Mouse (Mus musculus) A20 (cell line): Measurements from ENCODE around the gene Tmem50b.
A peak's percentile ranks its signal among the peaks of the same experiment; 100 is the strongest.
"Not testable (repeated sequence)": the region's sequence is repeated elsewhere in the genome, so short reads cannot be mapped to it uniquely, and the experiment has no call there.

Source experiments
- DNase-seq: peaks from one replicate; pipeline ENCODE4 v3.0.0-alpha.2; 2011; ENCODE audit warnings: low read depth, low spot score

Gene Tmem50b

DNA sequence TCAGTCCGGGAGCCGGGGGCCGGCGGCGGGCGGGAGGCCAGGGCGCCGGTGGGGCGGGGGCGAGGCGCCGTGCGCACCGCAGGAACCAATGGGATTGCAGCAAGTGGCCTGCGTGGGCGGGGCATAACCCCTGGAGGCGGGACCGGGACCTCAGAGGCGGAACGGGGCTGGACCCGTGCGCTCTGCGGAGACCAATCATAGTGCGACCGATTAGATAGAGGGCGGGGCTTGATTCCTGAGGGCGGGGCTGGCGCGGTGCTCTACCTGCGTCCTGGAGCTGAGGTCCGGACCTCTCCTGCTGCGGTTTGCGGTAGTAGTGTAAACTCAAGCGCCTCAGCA lies at the start of gene Tmem50b:
TSS of gene Tmem50b (minus strand) at position 129 of the 339 bp plus-strand sequence.
- peak; percentile 99 for DNase-seq

DNA sequence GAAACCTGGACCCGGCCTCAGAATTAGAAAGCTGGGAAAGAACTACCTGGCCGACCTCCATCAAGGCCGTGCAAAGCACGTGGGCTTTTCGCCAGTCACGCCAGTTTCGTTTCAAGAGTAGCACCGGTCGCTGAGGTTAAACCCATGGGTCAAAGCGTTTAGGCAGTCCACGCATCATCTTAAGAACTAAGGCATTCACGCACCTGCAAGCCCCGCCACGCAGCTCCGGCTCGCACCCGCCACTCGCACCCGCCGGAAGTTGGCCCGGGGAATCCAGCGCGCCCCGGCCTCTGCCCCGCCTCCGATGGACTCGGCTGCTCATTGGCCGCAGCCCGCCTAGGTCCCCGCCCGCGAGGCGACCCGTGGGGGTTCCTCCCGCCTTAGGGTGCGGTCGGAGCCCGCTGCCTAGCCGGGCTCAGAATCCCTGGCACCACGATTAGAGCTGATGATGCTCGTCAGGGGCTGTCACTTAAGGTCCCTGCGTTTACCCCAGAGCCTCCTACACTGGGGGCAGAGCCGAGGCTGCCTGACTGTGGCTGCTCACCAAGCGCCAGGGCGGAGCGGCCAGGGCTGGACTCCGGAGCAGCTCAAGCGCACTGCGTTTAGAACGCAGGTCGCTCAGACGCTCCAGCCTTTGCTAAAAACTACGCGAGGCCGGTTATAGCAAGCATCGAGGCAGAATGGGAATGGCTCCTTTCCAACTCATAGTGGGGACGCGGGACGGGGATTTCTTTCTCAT lies 49.2 kb upstream of the Tmem50b start, which contains the start of gene Gart:
TSS of gene Gart (minus strand) at position 272 of the 739 bp plus-strand sequence.
- DNase-seq, result peak; percentile 95

DNA sequence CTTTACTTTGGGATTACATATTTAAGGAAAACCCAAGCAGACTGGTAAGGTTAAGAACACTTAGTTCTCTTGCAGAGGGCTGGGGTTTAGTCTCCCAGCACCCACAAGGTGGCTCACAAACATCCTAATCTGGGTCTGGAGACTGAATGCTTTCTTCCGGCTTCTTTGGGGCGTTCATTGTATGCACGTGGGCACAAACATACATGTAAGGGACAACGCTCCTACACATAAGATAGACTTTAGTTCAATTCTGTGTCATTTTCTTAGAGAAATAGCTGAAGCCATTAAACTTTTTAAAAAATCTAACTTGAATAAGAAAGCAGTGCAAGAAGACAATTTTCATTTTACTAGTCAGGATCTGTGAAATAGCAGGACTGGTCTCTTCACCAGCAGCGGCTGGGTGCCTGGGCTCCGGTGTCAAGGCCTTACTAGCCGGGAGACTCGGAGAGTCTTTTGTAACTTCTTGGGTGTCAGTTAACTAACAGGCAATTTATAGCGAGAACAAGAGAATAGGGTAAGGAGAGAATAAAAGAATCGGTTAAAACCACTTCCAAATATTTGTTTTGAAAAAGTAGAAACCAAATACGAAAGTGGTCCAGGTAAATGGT lies 48.5 kb upstream of the Tmem50b start:
- peak; percentile 89 for DNase-seq

DNA sequence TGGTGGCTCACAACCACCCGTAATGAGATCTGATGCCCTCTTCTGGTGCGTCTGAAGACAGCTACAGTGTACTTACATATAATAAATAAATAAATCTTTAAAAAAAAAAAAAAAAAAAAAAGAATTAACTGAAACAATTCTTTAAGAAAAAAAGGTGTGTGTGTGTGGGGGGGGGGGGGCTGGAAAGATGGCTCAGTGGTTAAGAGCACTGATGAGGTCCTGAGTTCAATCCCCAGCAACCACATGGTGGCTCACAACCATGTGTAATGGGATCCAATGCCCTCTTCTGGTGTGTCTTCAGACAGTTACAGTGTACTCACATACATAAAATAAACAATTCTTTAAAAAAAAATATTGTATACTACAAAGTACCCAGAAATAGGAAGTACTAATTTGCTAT lies 47.8 kb upstream of the Tmem50b start:
- not testable (repeated sequence) for DNase-seq

DNA sequence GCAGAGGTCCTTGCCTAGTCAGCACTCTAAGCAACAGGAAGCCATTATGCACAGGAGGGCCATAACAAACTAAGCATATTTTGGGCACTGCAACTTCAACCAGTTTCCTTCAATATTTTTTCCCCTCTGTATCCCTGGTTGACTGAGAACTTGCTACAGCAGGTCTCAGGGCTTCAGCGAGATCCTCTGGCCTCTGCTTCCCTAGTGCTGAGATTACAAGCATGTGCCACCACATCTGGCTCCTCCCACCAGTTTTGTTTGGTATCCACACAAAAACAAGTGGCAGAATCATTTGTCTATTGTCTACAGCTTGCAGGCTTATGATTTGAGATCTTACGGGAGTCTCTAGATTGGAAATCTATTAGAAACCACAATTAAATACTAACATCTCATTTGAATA lies 47.3 kb upstream of the Tmem50b start:
- peak; percentile 31 for DNase-seq

DNA sequence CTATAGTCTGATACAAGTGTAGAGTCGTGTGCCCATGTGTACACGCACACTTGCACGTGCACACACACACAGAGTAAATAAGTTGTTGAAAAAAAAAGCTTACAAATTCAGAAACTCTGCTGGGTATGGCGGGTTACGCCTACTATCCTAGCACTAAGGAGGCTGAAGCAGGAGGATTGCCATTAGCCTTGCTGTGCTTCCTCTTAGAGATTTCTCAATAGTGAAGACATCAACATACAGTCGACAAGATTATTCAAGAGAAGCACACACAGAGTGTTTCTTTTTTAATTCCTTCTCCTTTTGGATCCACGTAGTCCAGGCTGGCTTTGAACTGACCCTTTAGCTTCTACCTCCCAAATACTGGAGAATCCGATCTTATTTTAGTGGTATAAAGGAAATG lies 42.6 kb upstream of the Tmem50b start:
- no peak for DNase-seq

DNA sequence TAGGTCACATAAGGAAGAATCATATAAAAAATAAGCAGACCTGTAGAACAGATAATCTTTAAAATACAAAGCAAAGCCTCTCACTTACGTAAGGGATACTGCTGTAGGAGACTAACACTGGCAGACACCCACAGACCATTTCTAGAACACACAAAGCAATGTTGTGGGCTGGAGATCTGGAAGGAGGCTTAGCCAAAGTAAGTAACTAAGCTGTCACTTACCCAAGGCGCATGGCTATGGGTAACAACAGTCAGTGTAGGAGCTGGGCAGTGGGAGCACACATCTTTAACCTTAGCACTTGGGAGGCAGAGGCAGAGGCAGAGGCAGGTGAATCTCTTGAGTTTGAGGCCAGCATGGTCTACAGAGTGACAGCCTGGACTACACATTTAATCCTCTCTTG lies 42.0 kb upstream of the Tmem50b start:
- no peak for DNase-seq

DNA sequence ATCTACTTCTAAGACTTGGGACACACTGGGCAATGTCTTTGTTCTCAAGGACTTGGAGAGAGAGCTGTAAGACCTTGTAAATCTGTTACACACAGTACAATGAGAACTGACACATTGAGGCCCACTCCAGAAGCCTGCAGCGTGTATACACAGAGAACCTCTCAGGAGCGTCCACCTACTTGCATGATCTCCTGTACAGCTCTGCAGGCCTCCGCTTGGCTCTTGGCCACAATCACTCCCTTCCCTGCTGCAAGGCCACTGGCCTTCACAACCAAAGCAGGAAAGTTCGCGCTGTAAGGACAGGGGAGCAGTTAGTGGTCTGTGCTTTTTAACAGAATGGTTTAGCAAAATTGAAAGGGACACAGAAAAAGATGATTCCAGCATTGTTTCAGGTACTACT lies 41.6 kb upstream of the Tmem50b start:
- DNase-seq, result no peak

DNA sequence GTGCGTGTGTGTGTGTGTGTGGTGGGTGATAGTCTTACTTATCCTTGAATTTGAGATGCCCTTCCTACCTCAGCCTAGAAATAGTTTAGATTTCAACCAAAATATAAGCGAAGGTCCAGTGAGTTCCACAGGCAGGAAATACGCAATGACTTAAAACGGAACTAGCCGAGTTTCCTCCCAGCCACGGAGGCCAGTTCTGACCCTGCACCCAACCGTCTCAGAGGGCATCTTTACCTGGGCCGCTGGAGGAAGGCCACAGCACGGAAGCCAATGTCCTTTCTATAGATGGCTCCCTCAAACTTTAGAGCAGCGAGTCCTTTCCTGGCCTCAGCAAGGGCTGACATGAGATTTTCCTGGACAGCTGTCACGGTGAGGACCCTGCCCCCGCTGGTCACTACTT lies 36.0 kb upstream of the Tmem50b start:
- DNase-seq, result no peak

DNA sequence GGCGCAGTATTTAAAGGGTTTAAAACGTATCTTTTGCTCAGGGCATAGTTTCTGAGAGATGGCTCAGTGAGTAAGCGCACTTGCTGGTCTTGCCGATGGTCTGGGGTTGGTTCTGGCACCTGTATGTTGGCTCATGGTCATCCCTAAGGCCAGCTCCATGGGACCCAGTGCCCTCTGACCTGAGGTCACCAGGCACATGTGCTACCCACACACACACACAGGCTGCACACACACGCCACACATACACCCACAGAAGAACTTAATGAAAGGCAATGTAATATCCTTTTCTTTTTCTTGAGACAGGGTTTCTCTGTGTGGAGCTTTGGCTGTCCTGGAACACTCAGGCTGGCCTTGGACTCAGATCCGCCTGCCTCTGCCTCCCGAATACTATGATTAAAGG lies 35.3 kb upstream of the Tmem50b start:
- no peak for DNase-seq

DNA sequence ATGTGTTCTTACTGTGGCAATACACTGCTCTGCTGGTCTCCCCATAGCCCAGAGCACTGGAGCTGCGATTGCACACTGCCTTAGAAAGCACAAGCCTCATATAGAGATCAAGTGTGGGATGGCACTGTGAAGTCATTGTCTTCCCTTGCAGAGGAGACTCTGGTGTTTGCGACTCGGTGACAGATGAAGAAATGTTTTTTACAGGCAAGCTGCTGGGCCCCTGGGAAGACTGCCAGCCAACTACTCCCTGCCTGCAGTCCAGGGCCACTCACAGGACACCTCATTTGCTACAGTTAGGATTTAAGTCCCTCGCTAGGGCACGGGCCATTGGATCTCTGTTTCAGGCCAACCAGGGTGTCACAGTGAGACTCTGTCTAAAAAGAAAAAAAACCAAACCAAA lies 34.8 kb upstream of the Tmem50b start:
- no peak for DNase-seq

DNA sequence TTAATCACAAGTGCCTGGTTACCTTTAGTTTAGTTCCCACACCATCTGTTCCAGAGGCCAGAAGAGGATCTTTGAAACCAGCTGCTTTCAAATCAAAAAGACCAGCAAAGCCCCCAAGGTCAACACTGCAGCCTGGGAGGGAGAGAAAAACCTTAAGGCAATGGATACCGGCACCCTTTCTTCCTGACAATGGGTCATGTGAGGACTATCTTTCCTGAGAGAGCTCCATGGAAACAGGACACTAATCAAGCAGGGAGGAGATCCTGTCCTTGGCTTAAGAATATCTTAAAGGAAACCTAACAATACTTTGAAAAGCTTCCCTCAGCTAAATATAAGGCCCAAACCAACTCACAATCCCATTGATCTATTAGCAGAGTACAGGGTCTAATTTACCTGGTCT lies 33.0 kb upstream of the Tmem50b start:
- no peak for DNase-seq

DNA sequence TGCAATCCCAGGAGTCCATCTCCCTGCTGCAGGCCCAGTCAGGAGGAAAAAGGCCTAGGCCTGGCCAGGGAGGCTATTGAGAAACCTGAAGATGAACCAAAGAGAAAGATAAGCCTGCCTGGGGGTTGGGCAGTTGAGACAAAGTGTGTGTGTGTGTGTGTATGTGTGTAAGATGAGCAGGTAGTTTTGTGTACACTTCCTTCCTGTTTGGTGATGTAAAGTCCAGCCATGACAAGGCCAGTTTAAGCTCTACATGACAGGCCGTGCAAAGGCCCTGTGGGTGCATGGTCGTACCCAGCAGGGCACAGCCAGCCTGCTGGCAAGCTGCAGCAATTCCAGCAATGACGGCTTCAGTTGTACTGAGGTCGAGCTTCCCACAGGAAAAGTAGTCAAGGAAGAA lies 32.1 kb upstream of the Tmem50b start:
- no peak for DNase-seq

DNA sequence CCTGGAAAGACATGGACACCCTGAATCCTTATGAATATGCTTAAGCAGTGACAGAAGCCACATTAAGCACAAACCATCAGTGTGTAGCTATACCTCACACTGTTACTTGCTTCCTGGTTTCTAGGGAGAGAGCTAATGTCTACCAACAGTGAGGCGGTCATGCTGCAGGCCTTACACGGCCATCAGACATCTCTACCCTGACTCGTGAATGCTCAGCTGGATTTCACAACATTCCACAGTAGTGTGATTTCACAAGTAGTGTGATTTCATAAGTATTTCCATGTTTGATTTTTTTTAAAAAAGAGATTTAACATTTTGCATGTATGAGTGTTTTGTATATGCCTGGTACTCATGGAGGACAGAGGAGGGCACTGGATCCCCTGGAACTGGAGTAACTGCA lies 31.1 kb upstream of the Tmem50b start:
- no peak for DNase-seq

DNA sequence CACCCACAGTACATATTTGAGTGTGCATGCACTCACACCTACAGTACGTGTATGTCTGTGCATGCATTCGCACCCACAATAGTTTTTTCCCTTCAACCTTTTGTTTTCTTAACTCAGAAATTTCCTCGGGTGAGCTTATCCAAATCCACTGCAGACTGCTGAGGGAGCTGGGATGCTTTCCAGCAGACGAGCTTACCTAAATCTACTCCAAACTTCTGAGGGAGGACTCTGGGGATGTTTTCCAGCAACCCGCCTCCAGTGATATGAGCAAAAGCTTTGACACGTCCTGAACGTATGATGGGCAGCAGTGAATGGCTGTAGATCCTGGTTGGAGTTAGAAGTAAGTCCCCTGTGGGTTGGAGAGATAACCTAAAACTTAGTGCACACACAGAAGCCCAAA lies 30.2 kb upstream of the Tmem50b start:
- no peak for DNase-seq

DNA sequence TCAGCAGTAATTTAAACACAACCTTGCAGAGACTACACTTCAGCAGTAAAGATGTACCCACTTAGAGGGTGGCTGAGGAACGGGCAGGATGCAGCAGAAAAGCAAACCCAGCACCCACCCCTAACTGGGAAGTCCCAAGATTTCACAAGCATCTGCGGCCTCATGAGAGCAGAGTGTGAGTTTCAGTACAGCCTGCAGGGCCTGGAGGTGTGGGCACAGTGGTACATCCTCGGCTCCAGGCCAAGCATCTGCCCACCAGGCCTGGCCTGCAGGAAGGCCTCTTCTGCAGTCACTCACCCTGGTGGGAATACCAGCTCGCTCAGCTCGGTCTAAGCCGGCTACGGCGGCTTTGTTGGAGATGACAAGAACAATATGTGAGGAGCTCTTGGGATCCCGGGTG lies 25.5 kb upstream of the Tmem50b start:
- DNase-seq, result no peak

DNA sequence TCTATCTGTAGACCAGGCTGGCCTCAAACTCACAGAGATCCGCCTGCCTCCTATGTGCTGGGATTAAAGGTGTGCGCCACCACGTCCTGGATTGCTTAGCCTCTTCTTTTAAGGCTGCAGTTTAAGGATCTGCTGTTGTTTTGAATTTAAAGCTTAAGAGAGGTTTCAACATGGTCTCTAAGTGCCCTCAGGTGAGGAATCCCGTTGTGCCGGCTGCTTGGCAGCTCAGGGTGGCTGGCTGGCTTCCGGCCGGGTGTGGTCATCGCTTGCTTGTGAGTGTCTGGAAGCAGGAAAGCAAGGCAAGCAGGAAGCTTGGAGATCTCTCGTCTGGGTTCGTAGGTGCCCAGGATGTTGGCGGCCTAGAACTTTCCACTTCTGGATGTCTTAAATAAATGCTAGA lies 23.4 kb upstream of the Tmem50b start:
- no peak for DNase-seq

DNA sequence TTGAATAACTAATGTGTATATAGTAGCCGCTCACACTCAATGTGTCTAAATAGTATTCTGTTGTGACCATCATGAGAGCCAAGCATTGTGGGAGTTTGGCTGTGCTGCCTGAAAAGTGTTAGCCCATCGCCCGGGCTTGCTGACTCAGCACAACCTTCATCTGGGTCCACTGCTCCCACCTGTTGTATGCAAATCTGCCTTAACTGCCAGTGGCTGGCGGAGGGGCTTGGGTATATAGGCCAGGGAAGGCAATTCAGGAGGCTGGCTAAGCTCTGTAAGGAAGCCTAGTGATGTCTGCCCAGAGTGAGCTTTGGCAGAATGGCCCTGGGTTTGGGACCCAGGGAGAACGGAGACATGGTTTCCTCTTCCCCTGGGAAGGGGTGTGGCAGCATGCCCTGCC lies 22.6 kb upstream of the Tmem50b start:
- DNase-seq, result peak; percentile 80

DNA sequence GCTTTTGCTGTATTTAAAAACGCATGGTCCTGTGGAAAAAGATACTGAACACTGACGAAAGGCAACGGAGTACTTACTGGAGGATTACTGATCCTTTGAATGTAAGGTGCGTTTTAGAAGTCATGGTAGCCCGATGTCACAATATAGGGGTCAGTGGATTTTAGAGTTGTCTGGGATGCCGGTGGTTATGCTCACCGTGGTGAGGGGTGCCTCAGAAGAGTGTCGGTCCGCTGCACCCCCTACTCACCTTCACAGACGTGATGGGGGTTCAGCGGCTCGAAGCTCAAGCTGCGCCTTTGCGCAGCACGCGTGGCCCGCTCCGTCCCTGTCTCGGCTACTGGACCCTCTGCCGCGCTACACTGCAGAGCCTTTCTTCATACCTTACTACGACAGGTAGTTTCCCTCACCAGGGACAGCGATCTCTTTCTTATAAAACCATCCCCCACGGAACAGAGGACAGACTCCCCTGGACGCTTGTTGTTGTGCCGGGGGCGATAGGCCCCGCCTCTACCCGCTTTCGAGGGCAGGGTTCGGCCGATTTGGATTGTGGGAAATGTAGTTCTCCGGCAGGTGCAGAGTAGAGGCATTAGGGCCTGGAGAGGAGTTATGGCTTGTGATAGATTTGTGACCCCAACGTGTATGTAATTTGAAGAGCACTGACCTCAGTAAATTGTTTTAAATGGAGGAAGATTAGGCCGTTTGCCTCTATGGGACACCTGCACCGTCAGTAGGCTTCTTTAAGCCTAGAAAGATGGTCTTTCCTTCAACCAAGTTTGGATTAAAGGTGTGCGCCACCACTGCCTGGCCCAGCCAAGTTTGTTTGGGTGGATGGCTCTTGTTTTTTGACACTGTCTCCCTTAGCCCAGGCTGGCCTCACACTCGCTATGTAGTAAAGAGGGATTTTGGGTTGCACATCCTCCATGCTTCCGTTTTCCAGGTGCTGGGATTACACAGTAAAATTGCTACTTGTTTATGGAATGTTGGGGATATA lies 21.2 kb upstream of the Tmem50b start, which contains the start of gene Dnajc28:
TSS of gene Dnajc28 (minus strand) at position 516 of the 991 bp plus-strand sequence.
- peak; percentile 69 for DNase-seq

DNA sequence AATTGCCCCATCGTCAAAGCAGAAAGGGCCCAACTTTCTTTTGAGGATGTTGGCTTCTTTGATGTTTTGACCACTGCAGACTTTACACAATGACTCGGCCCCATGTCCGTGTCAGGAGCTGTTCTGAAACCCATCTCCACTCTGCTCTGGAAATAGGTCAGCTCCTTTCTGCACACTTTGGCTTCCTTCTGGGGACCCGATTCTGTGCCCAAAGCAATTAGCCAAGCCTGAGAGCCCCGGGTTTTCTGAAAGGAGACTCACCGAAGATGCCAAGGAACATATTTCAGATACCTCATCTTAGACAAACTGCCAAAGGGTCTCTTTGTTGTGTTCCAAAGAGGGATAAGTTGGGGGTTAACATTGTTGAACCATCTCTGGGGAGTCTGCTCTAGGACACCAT lies 17.0 kb upstream of the Tmem50b start:
- DNase-seq, result no peak

DNA sequence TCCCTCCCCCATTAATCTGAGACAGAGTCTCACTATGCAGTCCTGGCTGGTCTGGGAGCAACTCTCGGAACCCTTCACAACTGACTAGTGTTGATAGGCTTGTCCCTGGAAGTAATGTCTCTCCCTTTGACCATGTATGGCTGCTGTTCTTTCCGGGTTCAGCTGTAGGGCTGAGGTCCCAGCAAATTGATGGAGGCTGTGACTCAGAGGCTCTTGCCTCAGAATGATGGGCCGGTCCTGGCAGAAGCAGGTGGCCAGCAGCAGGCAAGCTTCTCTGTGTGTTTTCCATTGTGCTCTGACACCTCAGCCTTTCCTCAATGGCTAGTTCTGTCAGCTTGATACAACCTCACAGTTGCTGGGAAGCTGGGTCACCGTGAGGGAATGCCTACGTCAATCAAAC lies 14.9 kb upstream of the Tmem50b start:
- no peak for DNase-seq

DNA sequence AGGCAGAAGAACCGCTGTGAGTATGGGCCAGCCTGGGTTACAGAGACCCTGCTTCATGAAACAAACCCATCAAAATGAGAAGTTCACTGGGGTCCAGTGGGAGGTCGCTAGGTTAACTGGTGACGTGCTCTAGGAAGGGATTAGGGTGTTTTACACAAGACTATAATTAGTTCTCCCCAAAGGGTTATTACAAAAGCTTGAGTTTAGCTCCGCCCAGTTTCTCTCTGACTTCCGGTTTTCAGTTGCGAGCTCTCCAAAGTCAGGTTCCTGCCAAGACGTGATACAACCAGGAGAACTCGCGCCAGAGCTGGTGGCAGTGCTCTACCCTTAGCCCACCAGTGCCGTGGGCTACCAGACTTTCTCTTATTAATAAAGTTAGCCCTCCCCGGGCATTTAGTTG lies 13.6 kb upstream of the Tmem50b start:
- DNase-seq, result no peak
